Comparison of ENCODE assay signal across 9 mouse cellular contexts in the genomic region with DNA sequence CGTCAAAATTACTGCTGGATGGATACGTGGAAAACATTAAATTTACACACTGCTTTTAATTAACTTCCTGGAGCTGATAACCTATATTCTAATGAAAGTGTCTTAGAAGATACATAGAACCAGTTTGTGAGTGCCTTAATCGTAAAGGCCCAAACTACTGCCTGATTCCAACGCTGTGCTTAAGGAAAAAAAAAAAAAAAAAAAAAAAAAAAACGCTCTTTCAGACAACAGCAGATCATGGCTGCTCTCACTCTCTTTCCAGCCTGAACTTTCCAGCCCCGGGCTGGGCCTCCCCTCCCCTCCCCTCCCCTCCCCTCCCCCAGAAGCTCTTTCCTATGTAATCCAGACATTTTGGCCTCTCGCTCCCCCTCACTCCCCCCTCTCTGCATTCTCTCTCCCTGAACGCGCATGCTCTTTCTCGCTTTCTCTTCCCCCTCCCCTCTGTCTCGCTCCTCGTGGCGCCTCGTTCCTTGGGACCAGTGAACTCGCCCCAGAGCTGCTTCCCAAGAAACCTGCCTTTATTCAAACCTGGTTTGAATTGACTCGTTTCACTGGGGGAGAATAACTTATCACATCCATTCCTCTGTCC. TPM values are rescaled to one million over a fixed set of nuclear protein-coding genes. Genes with fewer than 3 reads are reported as not detected.
DNase-seq lines count a peak whose midpoint lies in the region; ATAC-seq lines count a peak whose summit lies in the region.
"Had no signal": no experiment of that assay in that cellular context is flagged by ENCODE, and none has a peak within 500 bp of the region (broad histone marks: within the 10 kb centered on the region; RNA-seq: fewer than 3 reads in every experiment).

No protein-coding gene starts in this region.

- peak overlapping the region; percentile 73 for H3K9ac ChIP-seq in heart, embryonic 11.5 days (ENCODE audit: low read depth, low read length)
- H3K9ac ChIP-seq in heart, embryonic 15.5 days: peak overlapping the region; percentile 18; the same call in 1 of the 2 replicates
- H3K9ac ChIP-seq in liver, embryonic 11.5 days (ENCODE audit: low read depth, low read length): peak overlapping the region; percentile 61
- H3K9ac ChIP-seq in neural tube, embryonic 15.5 days (replicated peaks): peak overlapping the region; percentile 32

- H3K27me3 ChIP-seq in heart, embryonic 11.5 days (ENCODE audit: control insufficient read depth, insufficient read depth, low read length): no peaks in the 10 kb centered on the region
- H3K27me3 ChIP-seq in heart, embryonic 15.5 days: no peaks in the 10 kb centered on the region
- no peaks in the 10 kb centered on the region for H3K27me3 ChIP-seq in liver, embryonic 11.5 days (replicated peaks; ENCODE audit: control insufficient read depth, insufficient read depth, low read length)
- H3K27me3 ChIP-seq in neural tube, embryonic 15.5 days (replicated peaks): no peaks in the 10 kb centered on the region
- H3K27me3 ChIP-seq: Patski had no signal

- H3K9me3 ChIP-seq in heart, embryonic 11.5 days (replicated peaks; ENCODE audit: control insufficient read depth, low read length): no peaks in the 10 kb centered on the region
- H3K9me3 ChIP-seq in heart, embryonic 15.5 days (replicated peaks): no peaks in the 10 kb centered on the region
- H3K9me3 ChIP-seq in liver, embryonic 11.5 days (ENCODE audit: control insufficient read depth, low read length): no peaks in the 10 kb centered on the region
- H3K9me3 ChIP-seq in neural tube, embryonic 15.5 days (replicated peaks): no peaks in the 10 kb centered on the region

- H3K4me1 ChIP-seq in heart, embryonic 11.5 days (ENCODE audit: control insufficient read depth, insufficient read depth, low read length): peaks cover 52% of the 10 kb centered on the region
- peaks cover 58% of the 10 kb centered on the region for H3K4me1 ChIP-seq in heart, embryonic 15.5 days (replicated peaks)
- H3K4me1 ChIP-seq in liver, embryonic 11.5 days (replicated peaks; ENCODE audit: control insufficient read depth, insufficient read depth, low read length): peaks cover 47% of the 10 kb centered on the region
- peaks cover 32% of the 10 kb centered on the region for H3K4me1 ChIP-seq in neural tube, embryonic 15.5 days

- H3K27ac ChIP-seq in heart, embryonic 11.5 days (ENCODE audit: low read depth, low read length): peak overlapping the region; percentile 99
- peak overlapping the region; percentile 95 for H3K27ac ChIP-seq in heart, embryonic 15.5 days
- peak overlapping the region; percentile 90 for H3K27ac ChIP-seq in liver, embryonic 11.5 days (ENCODE audit: low read depth, low read length)
- peak overlapping the region; percentile 81 for H3K27ac ChIP-seq in neural tube, embryonic 15.5 days (replicated peaks)

- H3K4me2 ChIP-seq in heart, embryonic 11.5 days: peak overlapping the region; percentile 19; the same call in 1 of the 2 replicates
- no peak overlapping the region for H3K4me2 ChIP-seq in heart, embryonic 15.5 days
- peak overlapping the region; percentile 51 for H3K4me2 ChIP-seq in liver, embryonic 11.5 days
- H3K4me2 ChIP-seq in neural tube, embryonic 15.5 days: peak overlapping the region; percentile 52

- no peak for DNase-seq in heart, adult 8-10 months (ENCODE audit: low spot score)
- DNase-seq in brain, embryonic 18.5 days (ENCODE audit: low read depth, low spot score): peak; percentile 70
- peak; percentile 74 for DNase-seq in liver, embryonic 11.5 days (ENCODE audit: low spot score)
- DNase-seq in T-cell, adult 2 months (ENCODE audit: low spot score): no peak
- DNase-seq in spleen, postnatal 10 days (ENCODE audit: low spot score in 2 of 2): no peak

- 6% methylated on average over 16 of the region's 16 CpGs for WGBS in heart, embryonic 11.5 days (ENCODE audit: insufficient replicate concordance)
- whole genome bisulfite sequencing in heart, embryonic 15.5 days: 13% methylated on average over 15 of the region's 16 CpGs
- 13% methylated on average over 16 of the region's 16 CpGs for whole genome bisulfite sequencing in liver, embryonic 11.5 days
- 5% methylated on average over 14 of the region's 16 CpGs for WGBS in neural tube, embryonic 15.5 days

- H3K36me3 ChIP-seq in heart, embryonic 11.5 days (ENCODE audit: control insufficient read depth, insufficient read depth, low read length): no peaks in the 10 kb centered on the region
- no peaks in the 10 kb centered on the region for H3K36me3 ChIP-seq in heart, embryonic 15.5 days
- H3K36me3 ChIP-seq in liver, embryonic 11.5 days (ENCODE audit: control insufficient read depth, insufficient read depth, low read length): no peaks in the 10 kb centered on the region
- no peaks in the 10 kb centered on the region for H3K36me3 ChIP-seq in neural tube, embryonic 15.5 days

- peak; percentile 37 for ATAC-seq in heart, embryonic 11.5 days (replicated peaks; ENCODE audit: insufficient number of reproducible peaks, low FRiP score, low TSS enrichment)
- ATAC-seq in heart, embryonic 15.5 days (replicated peaks; ENCODE audit: insufficient number of reproducible peaks, insufficient read depth, low FRiP score, low read depth): peak; percentile 57
- ATAC-seq in liver, embryonic 11.5 days (replicated peaks; ENCODE audit: low FRiP score): peak; percentile 44
- peak; percentile 88 for ATAC-seq in neural tube, embryonic 15.5 days (ENCODE audit: low FRiP score)

- no peak overlapping the region for H3K4me3 ChIP-seq in heart, embryonic 11.5 days (ENCODE audit: low read depth, low read length)
- H3K4me3 ChIP-seq in heart, embryonic 15.5 days: no peak overlapping the region
- no peak overlapping the region for H3K4me3 ChIP-seq in liver, embryonic 11.5 days (ENCODE audit: low read depth, low read length)
- H3K4me3 ChIP-seq in neural tube, embryonic 15.5 days (replicated peaks): peak overlapping the region; percentile 18

RNA-seq across cellular contexts. Expression of gene Fignl1, which starts 12.7 kb away (rescaled TPM):
- 73.1 and 86.9 TPM in 2 replicates for polyA plus RNA-seq in heart, embryonic 11.5 days (2014; fragmentation: Nextera tagmentation; extraction: Ambion mirVana)
- total RNA-seq in heart, adult 8-10 months (2022): under 1 TPM; 0.28 to 0.46 (median 0.37) TPM
- polyA plus RNA-seq in heart, embryonic 15.5 days (2015; fragmentation: Nextera tagmentation; extraction: Ambion mirVana): 42.5 and 45.8 TPM in 2 replicates
- polyA plus RNA-seq in liver, embryonic 11.5 days (2014; fragmentation: Nextera tagmentation; extraction: Ambion mirVana): 122 and 151 TPM in 2 replicates
- polyA plus RNA-seq in neural tube, embryonic 15.5 days (2015; fragmentation: Nextera tagmentation; extraction: Ambion mirVana): 8.7 and 19.6 TPM in 2 replicates

Comparison
In these comparisons a context has a peak if more than half of its experiments do, and no peak if none do; other contexts are left out.
1. ATAC-seq: peak in every context shown above with its lines; median percentile 88 in neural tube, embryonic 15.5 days; 57 in heart, embryonic 15.5 days; 44 in liver, embryonic 11.5 days; 37 in heart, embryonic 11.5 days.
2. H3K9ac ChIP-seq: peak in every context shown above with its lines; median percentile 73 in heart, embryonic 11.5 days; 61 in liver, embryonic 11.5 days; 32 in neural tube, embryonic 15.5 days; 18 in heart, embryonic 15.5 days.
3. DNase-seq: peak in brain, embryonic 18.5 days (single experiment) and liver, embryonic 11.5 days (single experiment); none in heart, adult 8-10 months (single experiment), T-cell, adult 2 months (single experiment) and spleen, postnatal 10 days (0 of 2).
4. Peak in every context shown above with its lines, with median percentiles within 50 percentile points of each other: H3K27ac ChIP-seq.